Mouse (Mus musculus) lung, postnatal 0 days (tissue): ENCODE measurements at regions not wholly inside any gene's neighbourhood (a gene's known extent, or its start where the extent isn't known, plus 50 kb on each side); places are given as distances from the start of the nearest gene placed in this dataset.

Experiments used
- ATAC-seq: fragments of 200-750 bp; cut with Nextera tagmentation; 2 replicates; pipeline ENCODE4 v1.8.0; 2017; ENCODE audit warnings: moderate library complexity
- DNase-seq: peaks from one replicate; pipeline ENCODE4 v3.0.0-alpha.2; 2016; ENCODE audit warnings: low spot score
- H3K27ac ChIP-seq: fragments of 300-500 bp; sonication (generic); 2 replicates; pipeline ENCODE4 v1.5.1; 2014; ENCODE audit warnings: antibody characterized with exemption, mild to moderate bottlenecking, low read length, mixed read lengths
- H3K27me3 ChIP-seq: fragments of 300-500 bp; sonication (generic); replicated peaks from 2 replicates; pipeline ENCODE4 v1.6.1; 2014; ENCODE audit warnings: low read length, mixed read lengths; ENCODE audit not compliant: insufficient read depth
- H3K36me3 ChIP-seq: fragments of 300-500 bp; sonication (generic); 2 replicates; pipeline ENCODE4 v1.6.1; 2014; ENCODE audit warnings: low read length, mixed read lengths; ENCODE audit not compliant: insufficient read depth
- H3K4me1 ChIP-seq: fragments of 300-500 bp; sonication (generic); 2 replicates; pipeline ENCODE4 v1.6.1; 2014; ENCODE audit warnings: antibody characterized with exemption, low read depth, low read length, mixed read lengths; ENCODE audit not compliant: insufficient read depth
- H3K4me2 ChIP-seq: fragments of 300-500 bp; sonication (generic); replicated peaks from 2 replicates; pipeline ENCODE4 v1.6.1; 2014; ENCODE audit warnings: low read depth, mild to moderate bottlenecking, low read length, moderate library complexity, mixed read lengths
- H3K4me3 ChIP-seq: fragments of 300-500 bp; sonication (generic); 2 replicates; pipeline ENCODE4 v1.5.1; 2014; ENCODE audit warnings: low read depth, low read length
- H3K9ac ChIP-seq: fragments of 300-500 bp; sonication (generic); replicated peaks from 2 replicates; pipeline ENCODE4 v1.6.1; 2014; ENCODE audit warnings: low read depth, mild to moderate bottlenecking
- H3K9me3 ChIP-seq: fragments of 300-500 bp; sonication (generic); 2 replicates; pipeline ENCODE4 v1.6.1; 2016; ENCODE audit warnings: low read length, mixed read lengths
- CTCF ChIP-seq: IDR thresholded peaks from 2 replicates; pipeline ENCODE4 v1.5.1; 2016; ENCODE audit warnings: antibody characterized with exemption, mild to moderate bottlenecking
- EP300 ChIP-seq: IDR thresholded peaks from 2 replicates; pipeline ENCODE4 v1.6.1; 2016; ENCODE audit warnings: antibody characterized with exemption, mild to moderate bottlenecking, control low read depth
- WGBS: fragments of 180-500 bp; shearing (Covaris S2); extraction: QIAGEN DNeasy Blood & Tissue Kit; methylation state at CpG from one replicate; pipeline ENCODE4 v1.1.7; 2014; 5-methylcytosine and 5-hydroxymethylcytosine counted together

DNA sequence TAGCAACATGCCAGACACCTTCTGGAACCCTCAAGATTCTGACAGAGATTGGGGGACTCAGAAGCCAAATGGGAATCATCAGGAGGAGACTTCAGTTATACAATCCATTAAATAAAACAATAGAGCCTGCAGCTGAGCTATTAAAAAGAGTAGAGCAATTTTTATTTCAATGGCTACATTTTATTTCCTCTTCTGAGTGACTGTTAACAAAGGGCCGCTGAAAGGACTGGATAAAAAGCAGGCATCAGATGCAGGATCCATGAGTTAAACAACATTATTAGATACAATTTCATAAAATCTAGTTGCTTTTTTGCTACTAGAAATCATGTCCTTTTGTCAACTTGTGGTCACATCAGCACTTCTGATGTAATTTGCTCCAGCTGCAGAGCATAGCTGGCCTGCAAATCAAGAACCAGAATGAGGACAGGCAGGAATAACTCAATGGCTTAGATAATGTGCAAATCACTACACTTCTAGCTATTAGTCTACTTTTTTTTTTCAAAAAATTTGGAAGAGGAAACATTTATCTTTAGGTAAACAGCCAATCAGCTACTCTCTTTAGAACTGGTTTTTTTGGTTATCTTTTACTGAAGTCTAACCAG, 529.5 kb upstream of the Mef2c start:
- TF ChIP-seq EP300 = no peak
- DNase-seq (no peak), ATAC-seq (no peak)
- no peak overlapping the region for H3K4me3 ChIP-seq
- no peaks in the 10 kb centered on the region for H3K9me3 ChIP-seq
- H3K9ac ChIP-seq = no peak overlapping the region
- WGBS = 78% methylated on average over 1 of the region's 1 CpGs
- no peaks in the 10 kb centered on the region for H3K4me1 ChIP-seq
- H3K36me3 ChIP-seq = no peaks in the 10 kb centered on the region
- no peaks in the 10 kb centered on the region for H3K27me3 ChIP-seq
- no peak overlapping the region for H3K4me2 ChIP-seq
- no peak overlapping the region for H3K27ac ChIP-seq

DNA sequence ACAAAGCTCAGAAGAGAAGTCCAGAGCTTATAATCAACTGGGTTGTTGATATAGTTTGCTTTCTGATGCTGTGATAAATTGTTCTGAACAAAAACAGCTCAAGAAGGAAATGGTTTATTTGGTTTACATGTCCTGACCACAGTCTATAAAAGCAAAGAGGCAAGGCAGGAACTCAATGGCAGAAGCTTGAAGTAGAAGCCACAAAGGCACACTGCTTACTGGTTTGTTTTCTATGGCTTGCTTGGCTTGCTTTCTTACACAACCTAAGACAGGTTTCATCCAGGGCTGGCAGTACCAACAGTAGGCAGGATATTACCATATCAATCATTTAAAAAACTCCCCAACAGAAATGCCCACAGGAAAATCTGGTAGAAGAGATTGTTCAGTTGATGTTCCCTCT, 502.7 kb upstream of the Mef2c start:
- no peaks in the 10 kb centered on the region for H3K27me3 ChIP-seq
- H3K36me3 ChIP-seq = no peaks in the 10 kb centered on the region
- H3K4me1 ChIP-seq = no peaks in the 10 kb centered on the region
- H3K9me3 ChIP-seq = no peaks in the 10 kb centered on the region
- TF ChIP-seq EP300 (no peak), CTCF (no peak)
- no peak overlapping the region for H3K27ac ChIP-seq
- no peak overlapping the region for H3K4me3 ChIP-seq
- H3K4me2 ChIP-seq = no peak overlapping the region
- no peak for ATAC-seq
- DNase-seq = no peak
- H3K9ac ChIP-seq = no peak overlapping the region

DNA sequence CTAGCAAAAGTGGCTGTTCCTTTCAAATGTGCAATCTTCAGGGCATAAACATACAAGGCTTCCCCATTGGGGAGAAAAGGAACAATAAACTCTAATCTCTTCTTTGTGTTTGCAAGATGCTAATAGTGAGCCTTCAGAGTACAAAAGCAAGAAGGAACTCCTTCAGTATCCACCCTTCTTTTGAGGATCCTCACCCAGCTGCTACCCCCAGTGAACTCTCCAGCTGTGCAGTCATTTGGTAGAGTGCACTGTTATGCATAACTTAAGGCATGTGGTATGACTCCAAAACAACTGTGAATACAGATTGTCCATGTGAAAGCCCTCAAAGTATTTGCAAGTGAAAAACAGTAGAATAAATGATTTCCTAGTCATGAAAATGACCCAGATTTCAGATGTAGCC, 487.1 kb upstream of the Mef2c start:
- Histone ChIP-seq H3K27ac (no peak overlapping the region), H3K27me3 (no peaks in the 10 kb centered on the region), H3K36me3 (no peaks in the 10 kb centered on the region), H3K9me3 (no peaks in the 10 kb centered on the region), H3K9ac (no peak overlapping the region), H3K4me1 (no peaks in the 10 kb centered on the region), H3K4me2 (no peak overlapping the region), H3K4me3 (no peak overlapping the region)
- DNase-seq (no peak), ATAC-seq (no peak)
- TF ChIP-seq CTCF = no peak
- no peak for TF ChIP-seq EP300

DNA sequence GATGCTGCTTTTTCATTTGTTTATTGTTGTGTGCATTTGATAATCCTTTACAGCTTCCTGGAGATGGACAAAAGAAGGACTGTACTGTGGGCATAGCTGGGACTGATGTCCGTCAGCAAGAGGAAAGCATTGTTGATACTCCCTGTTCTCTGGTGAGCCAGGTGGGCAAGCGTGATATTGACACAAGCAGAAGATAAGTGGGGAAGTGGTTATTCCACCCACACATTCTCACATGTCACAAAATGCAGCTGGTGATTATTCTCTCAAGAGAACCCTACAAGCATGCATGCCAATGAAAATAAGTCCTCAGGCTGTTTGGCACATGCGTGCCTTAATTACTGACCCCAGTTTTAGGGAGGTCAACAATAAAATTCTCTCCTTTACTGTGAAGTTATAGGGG, 483.0 kb upstream of the Mef2c start:
- ATAC-seq = no peak
- H3K36me3 ChIP-seq = no peaks in the 10 kb centered on the region
- TF ChIP-seq EP300 (no peak), CTCF (no peak)
- H3K9me3 ChIP-seq = no peaks in the 10 kb centered on the region
- WGBS = 34% methylated on average over 3 of the region's 3 CpGs
- H3K4me1 ChIP-seq = no peaks in the 10 kb centered on the region
- DNase-seq = no peak
- no peak overlapping the region for H3K4me3 ChIP-seq
- H3K27me3 ChIP-seq = no peaks in the 10 kb centered on the region
- no peak overlapping the region for H3K27ac ChIP-seq
- H3K4me2 ChIP-seq = no peak overlapping the region
- H3K9ac ChIP-seq = no peak overlapping the region

DNA sequence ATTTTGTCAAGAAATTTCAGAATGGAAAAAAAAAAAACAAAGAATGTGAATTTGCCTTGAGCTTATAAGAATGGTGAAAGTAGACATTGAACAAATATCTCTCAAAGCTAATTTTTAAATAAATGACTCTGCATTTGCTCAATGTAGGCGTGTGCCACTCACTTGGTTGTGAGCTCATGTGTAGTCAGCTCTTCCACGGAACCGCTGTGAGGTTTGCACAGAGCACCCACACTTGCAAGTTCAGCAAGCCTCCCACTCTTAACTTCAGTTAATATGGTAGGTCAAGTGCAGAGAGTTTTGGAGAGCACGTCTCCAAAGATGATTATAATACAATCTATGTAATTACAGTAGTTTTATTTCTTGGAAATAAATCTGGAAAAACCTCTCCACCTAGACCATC, 479.9 kb upstream of the Mef2c start:
- Histone ChIP-seq H3K9ac (no peak overlapping the region), H3K36me3 (no peaks in the 10 kb centered on the region), H3K27me3 (no peaks in the 10 kb centered on the region), H3K9me3 (no peaks in the 10 kb centered on the region), H3K4me3 (no peak overlapping the region), H3K4me2 (no peak overlapping the region), H3K27ac (no peak overlapping the region), H3K4me1 (no peaks in the 10 kb centered on the region)
- ATAC-seq (no peak), DNase-seq (no peak)
- WGBS = 88% methylated on average over 4 of the region's 4 CpGs
- TF ChIP-seq CTCF (no peak), EP300 (no peak)

DNA sequence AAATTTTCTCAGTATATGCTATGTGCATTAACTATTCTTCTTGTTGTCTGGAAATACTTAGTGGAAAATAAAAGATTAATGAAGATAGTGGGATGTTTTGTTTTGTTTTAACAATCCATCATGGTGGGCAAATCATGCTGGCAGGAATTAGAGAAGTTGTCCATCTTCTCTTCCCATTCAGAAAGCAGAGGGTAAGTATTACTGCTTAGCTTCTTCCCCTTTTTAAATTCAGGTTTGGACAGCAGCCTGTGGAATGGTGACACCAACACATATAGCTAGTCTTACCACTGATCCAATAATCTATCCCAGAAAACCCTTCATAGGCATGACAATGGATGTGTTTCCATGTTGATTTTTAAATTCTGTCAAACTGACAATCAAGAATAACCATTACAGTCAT, 467.9 kb upstream of the Mef2c start:
- no peak overlapping the region for H3K4me2 ChIP-seq
- TF ChIP-seq EP300 = no peak
- no peaks in the 10 kb centered on the region for H3K36me3 ChIP-seq

DNA sequence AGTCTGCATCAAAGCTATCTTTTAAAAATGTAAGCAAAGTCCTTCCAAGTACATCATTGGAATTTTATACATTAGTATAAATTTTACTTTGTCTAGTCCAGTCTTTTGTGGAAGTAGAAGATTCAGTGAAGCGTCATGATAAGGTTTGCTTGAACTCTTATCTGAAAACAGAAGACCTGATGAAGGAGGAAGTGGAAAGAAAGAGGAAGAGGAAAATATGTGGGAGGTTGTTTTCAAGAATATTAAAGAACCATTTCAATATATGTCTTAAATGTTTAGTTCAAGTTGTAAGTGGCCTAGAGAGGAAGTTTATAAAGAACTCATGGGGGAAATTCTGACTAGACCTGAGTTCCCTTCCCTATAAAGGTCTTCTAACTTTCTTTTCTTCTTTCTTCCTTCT, 462.3 kb upstream of the Mef2c start:
- DNase-seq = no peak
- no peak for TF ChIP-seq EP300
- TF ChIP-seq CTCF = no peak
- H3K4me2 ChIP-seq = no peak overlapping the region
- no peaks in the 10 kb centered on the region for H3K36me3 ChIP-seq
- ATAC-seq = no peak
- WGBS = 63% methylated on average over 1 of the region's 1 CpGs
- no peaks in the 10 kb centered on the region for H3K9me3 ChIP-seq
- no peak overlapping the region for H3K9ac ChIP-seq
- no peak overlapping the region for H3K27ac ChIP-seq
- H3K27me3 ChIP-seq = no peaks in the 10 kb centered on the region
- no peaks in the 10 kb centered on the region for H3K4me1 ChIP-seq
- no peak overlapping the region for H3K4me3 ChIP-seq

More for the DNA sequence above, 467.9 kb upstream of the Mef2c start:
- DNase-seq = no peak
- H3K4me1 ChIP-seq = no peaks in the 10 kb centered on the region
- ATAC-seq = no peak
- no peak overlapping the region for H3K4me3 ChIP-seq
- no peak overlapping the region for H3K9ac ChIP-seq
- H3K27ac ChIP-seq = no peak overlapping the region
- no peaks in the 10 kb centered on the region for H3K27me3 ChIP-seq
- no peaks in the 10 kb centered on the region for H3K9me3 ChIP-seq
